Comparison of ENCODE assay signal across 26 mouse cellular contexts in genomic region chr10:53234086-53234613, GRCm38 (mm10).
"Had no signal": no experiment of that assay in that cellular context is flagged by ENCODE, and none has a peak within 500 bp of the region (broad histone marks: within the 10 kb centered on the region; RNA-seq: fewer than 3 reads in every experiment).

No protein-coding gene starts in this region.

- H3K4me2 ChIP-seq: limb, embryonic 12.5 days; limb, embryonic 15.5 days; liver, embryonic 11.5 days; lung, embryonic 14.5 days; midbrain, embryonic 13.5 days; neural tube, embryonic 13.5 days; stomach, embryonic 15.5 days had no signal

- H3K4me3 ChIP-seq: layer of hippocampus, adult 2 months; left cerebral cortex, adult 2 months; limb, embryonic 12.5 days; limb, embryonic 15.5 days; midbrain, embryonic 10.5 days; midbrain, embryonic 13.5 days; myocyte; neural tube, embryonic 13.5 days; stomach, embryonic 15.5 days had no signal

- H3K9ac ChIP-seq: limb, embryonic 12.5 days; limb, embryonic 15.5 days; liver, embryonic 14.5 days; liver, postnatal 0 days; lung, embryonic 14.5 days; midbrain, embryonic 13.5 days; neural tube, embryonic 13.5 days; stomach, embryonic 15.5 days had no signal

- H3K27me3 ChIP-seq: limb, embryonic 12.5 days; limb, embryonic 15.5 days; midbrain, embryonic 13.5 days; neural tube, embryonic 13.5 days; stomach, embryonic 15.5 days had no signal

- ATAC-seq: liver, postnatal 0 days; midbrain, embryonic 13.5 days; midbrain, embryonic 16.5 days had no signal

- H3K36me3 ChIP-seq: limb, embryonic 12.5 days; limb, embryonic 15.5 days; midbrain, embryonic 10.5 days; midbrain, embryonic 13.5 days; neural tube, embryonic 13.5 days; stomach, embryonic 15.5 days had no signal

- DNase-seq: kidney, adult 2 months; kidney, postnatal 25 days; layer of hippocampus, adult 9-11 months; liver, postnatal 0 days; lung, embryonic 14.5 days; lung, postnatal 10 days; lung, postnatal 36 days; retina, postnatal 1 day; right cerebral cortex, postnatal 25 days; spleen, adult 18-20 months; thymus, adult 2 months; thymus, postnatal 14 days; thymus, postnatal 4 days had no signal

- H3K4me1 ChIP-seq: limb, embryonic 12.5 days; limb, embryonic 15.5 days; midbrain, embryonic 13.5 days; neural tube, embryonic 13.5 days; stomach, embryonic 15.5 days had no signal

- H3K9me3 ChIP-seq: limb, embryonic 12.5 days; limb, embryonic 15.5 days; midbrain, embryonic 10.5 days; midbrain, embryonic 13.5 days; neural tube, embryonic 13.5 days; stomach, embryonic 15.5 days had no signal

- H3K27ac ChIP-seq: kidney, postnatal 0 days; layer of hippocampus, adult 2 months; left cerebral cortex, adult 2 months; limb, embryonic 12.5 days; limb, embryonic 15.5 days; liver, embryonic 14.5 days; midbrain, embryonic 10.5 days; midbrain, embryonic 13.5 days; neural tube, embryonic 13.5 days; stomach, embryonic 15.5 days had no signal
